Mouse (Mus musculus) kidney, adult 9 months (tissue): ENCODE measurements around the gene Adarb2.

Experiments
- DNase-seq: peaks from one replicate; pipeline ENCODE4 v3.0.0; 2022

The Adarb2 gene

DNA sequence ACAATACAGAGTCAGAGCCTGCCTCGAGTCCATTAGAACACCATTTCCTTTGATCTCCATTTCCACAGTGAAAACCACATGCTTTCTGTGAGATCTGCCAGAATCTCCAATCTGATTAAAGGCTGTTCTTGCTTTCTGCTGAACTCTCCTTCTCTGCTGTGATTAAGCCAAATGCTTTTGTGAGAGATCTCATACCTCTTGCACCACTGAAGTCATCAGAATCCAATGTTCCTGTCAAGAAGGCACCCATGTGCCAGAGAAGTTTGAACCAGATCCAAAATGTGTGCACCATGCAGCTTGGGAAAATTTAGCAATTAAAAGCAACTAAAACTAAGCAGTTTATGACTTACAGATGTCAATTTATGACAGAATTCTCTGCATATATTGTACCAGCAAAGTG, 185.9 kb downstream of the Adarb2 start:
- no peak for DNase-seq

GRCm38 (mm10) chr13:8400265-8401041, 197.8 kb downstream of the Adarb2 start:
- no peak for DNase-seq

GRCm38 (mm10) chr13:8402324-8402873, 199.7 kb downstream of the Adarb2 start:
- no peak for DNase-seq

GRCm38 (mm10) chr13:8406020-8406419, 203.4 kb downstream of the Adarb2 start:
- DNase-seq = no peak

- DNase-seq = no peak
These were observed 208.0 kb downstream of the Adarb2 start for GRCm38 (mm10) chr13:8410353-8411318.

- no peak for DNase-seq
These were observed 221.5 kb downstream of the Adarb2 start for GRCm38 (mm10) chr13:8424019-8424719.

GRCm38 (mm10) chr13:8439188-8439835, 236.6 kb downstream of the Adarb2 start:
- no peak for DNase-seq

DNA sequence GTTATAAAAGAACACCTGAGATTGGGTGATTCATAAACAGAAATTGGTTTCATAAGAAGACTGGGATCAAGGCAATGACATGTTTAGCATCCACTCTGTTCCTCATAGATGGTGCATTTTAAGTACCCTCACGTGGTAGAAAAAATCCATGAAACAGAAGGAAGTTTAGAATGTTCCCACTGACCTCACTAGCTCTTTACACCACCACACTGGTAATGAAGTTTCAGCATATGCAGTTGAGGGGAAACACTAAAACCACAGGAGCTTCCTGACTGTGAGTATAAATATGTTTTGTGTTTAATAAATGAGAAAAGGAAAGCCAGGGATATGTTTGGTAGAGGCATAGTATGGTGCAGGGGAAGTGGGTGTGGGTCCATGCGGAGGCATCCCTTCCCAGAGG, 242.7 kb downstream of the Adarb2 start:
- DNase-seq = no peak

GRCm38 (mm10) chr13:8448192-8448879, 245.7 kb downstream of the Adarb2 start:
- DNase-seq = no peak

DNA sequence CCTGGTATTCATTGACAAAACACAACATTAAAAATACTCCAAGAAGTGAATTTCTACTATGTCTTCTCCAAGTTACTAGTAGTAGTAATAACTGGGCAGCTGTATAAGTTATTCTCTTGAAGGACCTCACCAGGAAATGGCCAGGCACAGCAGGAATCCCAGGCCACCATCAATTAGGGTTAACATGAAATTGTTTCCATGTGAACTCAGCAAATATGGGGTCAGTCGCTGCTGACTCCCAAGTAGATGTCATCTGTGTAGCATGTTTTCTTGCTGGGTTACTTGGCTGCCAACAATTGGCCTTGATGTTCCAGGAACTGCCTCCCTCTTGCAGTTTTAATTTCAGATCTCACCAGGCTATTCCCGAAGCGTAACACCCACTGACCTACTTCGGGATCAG, 248.9 kb downstream of the Adarb2 start:
- DNase-seq = no peak

DNA sequence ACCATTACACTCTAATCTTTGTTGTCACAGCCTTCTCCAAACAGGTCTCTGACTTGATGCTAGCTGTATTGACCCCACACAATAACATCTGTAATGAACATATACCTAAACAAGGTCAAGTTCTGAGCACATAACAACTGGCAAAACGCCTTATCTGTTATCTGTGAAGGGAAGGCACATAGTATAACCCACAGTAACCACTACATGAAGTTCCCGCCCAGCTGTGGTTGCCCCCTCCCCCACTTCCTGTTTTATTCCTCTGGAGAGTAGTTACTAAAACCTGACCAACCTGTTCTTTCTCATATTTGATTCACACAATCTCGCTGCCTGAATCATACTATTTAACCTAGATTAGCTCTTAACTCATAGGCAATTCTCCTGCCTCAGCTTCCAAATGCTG, 254.2 kb downstream of the Adarb2 start:
- DNase-seq = no peak

- DNase-seq = no peak
These were observed 255.2 kb downstream of the Adarb2 start for GRCm38 (mm10) chr13:8457831-8458230.

- no peak for DNase-seq
These were observed 265.1 kb downstream of the Adarb2 start for GRCm38 (mm10) chr13:8467591-8468366.

GRCm38 (mm10) chr13:8476237-8476636, 273.6 kb downstream of the Adarb2 start:
- no peak for DNase-seq

DNA sequence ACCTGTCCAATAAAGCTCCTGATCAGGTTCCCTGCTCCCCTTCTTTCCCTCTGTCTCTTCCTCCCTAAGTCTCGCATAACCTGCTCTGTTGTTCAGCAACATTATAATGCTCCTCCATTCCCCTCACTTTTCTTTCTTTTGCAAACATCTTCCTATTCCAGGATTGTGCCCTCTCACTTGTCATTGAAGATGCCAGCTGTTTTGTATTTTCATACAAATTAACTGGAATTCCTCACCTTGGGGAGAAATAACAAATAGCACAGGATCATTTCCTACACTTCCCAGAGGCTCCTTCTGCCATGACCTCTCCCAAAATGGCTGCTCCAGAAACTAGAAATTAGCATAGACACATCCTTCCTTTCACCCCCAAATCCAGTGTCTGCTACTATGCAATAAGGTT, 276.1 kb downstream of the Adarb2 start:
- DNase-seq = no peak

DNA sequence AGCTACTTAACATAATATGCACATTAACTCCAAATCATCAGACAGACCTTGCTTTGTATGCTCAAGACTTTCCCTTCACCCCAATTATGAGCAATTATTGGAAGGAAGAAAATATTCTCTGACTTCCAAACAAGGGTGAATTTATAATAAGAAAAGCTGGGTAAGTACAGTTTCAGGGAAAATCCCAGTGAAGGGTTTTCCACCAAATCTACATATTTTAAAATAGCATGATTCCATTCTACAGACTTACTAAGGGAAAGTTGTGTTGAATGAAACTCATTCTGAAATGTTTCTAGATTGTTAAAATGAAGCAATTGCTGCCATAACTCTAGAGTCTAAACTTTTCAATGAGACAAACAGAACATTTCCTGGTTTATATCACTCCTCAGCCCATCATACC, 277.3 kb downstream of the Adarb2 start:
- no peak for DNase-seq

- DNase-seq = no peak
These were observed 278.7 kb downstream of the Adarb2 start for GRCm38 (mm10) chr13:8481347-8481746.

- DNase-seq = no peak
These were observed 282.1 kb downstream of the Adarb2 start for GRCm38 (mm10) chr13:8484592-8485272.

GRCm38 (mm10) chr13:8487756-8488434, 285.2 kb downstream of the Adarb2 start:
- peak; percentile 29 for DNase-seq

DNA sequence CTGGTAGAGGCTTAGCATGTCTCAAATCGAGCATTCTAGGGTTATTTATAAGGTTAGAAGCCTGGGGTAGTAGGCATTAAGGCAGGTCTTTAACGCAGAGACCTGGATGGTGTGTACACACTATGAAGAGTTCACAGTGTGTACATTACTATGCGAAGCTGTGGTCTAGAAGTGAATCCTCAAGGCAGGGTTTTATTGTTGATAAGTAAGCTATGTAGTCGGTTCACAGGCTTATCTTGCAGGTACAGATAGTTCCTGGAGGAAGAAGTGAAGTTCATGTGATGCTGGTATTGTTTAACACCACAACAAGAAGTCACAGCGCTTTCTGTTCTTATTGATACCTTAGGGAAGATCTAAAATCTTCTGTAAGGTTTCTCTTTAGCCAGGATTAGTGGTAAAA, 290.7 kb downstream of the Adarb2 start:
- DNase-seq = no peak
